Mouse (Mus musculus) telencephalon, adult 2 months (tissue): ENCODE results near the gene Cnksr3.

Experiments
- DNase-seq: peaks from one replicate; pipeline ENCODE4 v3.0.0-alpha.2; 2011; ENCODE audit warnings: low read depth, low spot score

Gene Cnksr3

GRCm38 (mm10) chr10:7196668-7197400 lies 15.2 kb downstream of the Cnksr3 start:
- DNase-seq: no peak

- no peak for DNase-seq
Observed at GRCm38 (mm10) chr10:7195927-7196326, 16.1 kb downstream of the Cnksr3 start.

DNA sequence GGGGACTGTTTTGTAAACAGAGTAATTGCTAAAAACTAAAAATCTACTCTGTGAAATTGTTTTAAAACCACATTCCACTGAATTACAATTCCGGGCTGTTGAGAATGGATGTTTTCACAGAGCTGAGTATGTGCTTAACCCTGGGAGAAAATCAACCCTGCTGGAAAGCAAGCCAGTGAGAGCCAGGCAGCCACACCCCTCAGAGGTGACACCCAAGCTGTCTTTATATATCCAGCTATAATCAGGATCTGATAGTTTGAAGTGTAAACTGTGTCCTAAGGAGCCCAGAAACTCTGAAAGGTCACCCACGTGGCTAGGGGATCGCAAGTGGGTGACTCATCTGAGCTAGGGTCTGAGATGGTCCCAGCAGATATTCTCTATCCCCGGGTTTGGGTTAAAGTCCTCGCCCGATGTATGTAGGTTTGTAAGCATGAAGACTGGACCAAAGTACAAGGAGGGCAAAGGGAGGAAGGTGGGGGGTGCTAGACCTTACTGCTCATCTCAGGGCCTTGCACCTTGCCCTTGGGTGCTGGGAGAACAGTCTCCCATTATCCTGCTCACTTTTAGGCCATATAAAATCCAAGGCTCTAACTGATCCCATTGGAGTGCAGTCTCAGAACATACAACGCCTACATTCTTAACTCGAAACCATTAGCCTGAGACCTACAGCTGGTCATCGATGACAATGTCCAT lies 20.2 kb downstream of the Cnksr3 start:
- DNase-seq: no peak

- no peak for DNase-seq
Observed at GRCm38 (mm10) chr10:7189194-7189593, 22.8 kb downstream of the Cnksr3 start.

GRCm38 (mm10) chr10:7187881-7188280 lies 24.2 kb downstream of the Cnksr3 start:
- no peak for DNase-seq

DNA sequence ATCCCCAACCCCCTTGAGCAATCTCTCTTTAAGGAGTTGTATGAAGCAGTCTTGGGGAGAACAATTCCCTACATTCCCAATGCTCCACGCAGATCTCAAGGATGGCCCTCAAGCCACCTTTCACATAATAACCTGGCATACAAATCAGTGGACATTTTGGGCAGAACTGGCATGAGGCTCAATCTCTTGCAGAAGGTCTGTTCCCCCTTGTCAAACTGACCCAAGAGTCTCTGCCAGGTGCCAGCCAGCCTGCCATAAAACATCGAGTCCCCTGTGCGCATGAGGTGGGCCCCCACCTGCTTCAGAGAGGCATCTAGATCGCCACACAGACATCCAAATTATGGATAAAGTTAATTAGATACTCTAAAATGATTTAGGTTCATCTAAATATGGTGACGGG lies 25.0 kb downstream of the Cnksr3 start:
- DNase-seq: no peak

DNA sequence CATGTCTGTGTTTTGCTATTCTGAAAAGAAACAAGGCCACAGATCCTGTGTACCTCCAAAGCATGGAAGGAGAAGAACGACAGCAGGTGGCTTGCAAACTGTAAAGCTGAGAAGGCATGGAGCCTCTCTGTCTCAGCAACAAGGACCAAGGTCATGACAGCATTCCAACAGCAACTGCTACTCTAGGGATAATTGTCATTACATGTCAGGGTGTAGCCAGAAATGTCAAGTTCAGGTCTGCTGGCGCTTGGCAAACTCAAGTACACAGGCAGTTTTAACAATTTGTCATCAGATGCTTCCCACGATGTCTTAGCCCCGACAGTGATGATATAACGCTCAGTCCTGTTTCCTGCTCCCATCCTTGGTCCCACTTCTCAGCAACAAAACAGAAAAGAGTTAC lies 26.0 kb downstream of the Cnksr3 start:
- no peak for DNase-seq

DNA sequence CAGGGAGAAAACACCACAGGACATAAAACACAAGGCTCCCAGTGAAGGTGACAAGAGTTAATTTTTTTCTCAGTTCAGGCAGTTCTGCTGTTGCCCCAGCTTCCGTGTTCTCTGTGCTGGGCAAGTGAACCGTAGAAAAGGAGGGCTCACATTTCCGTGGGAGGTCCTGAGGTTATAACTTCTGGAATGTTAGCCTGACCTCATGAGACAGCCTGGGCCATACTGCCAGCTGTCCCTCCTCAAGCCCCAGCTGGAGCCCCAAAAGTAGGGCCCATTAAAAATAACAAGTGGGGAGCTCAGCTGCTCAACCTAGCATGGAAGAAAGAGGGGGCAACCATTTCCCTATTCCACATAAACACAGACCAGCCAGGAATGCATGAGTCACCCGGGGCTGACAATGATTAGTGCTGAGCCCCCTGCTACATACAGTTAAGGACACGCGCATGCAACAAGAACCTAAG lies 28.8 kb downstream of the Cnksr3 start:
- DNase-seq: no peak

GRCm38 (mm10) chr10:7182555-7183170 lies 29.4 kb downstream of the Cnksr3 start:
- DNase-seq: no peak

GRCm38 (mm10) chr10:7180296-7180695 lies 31.7 kb downstream of the Cnksr3 start:
- no peak for DNase-seq

- DNase-seq: no peak
Observed at GRCm38 (mm10) chr10:7178571-7178970, 33.5 kb downstream of the Cnksr3 start.

- DNase-seq: no peak
Observed at GRCm38 (mm10) chr10:7176205-7176910, 35.7 kb downstream of the Cnksr3 start.

DNA sequence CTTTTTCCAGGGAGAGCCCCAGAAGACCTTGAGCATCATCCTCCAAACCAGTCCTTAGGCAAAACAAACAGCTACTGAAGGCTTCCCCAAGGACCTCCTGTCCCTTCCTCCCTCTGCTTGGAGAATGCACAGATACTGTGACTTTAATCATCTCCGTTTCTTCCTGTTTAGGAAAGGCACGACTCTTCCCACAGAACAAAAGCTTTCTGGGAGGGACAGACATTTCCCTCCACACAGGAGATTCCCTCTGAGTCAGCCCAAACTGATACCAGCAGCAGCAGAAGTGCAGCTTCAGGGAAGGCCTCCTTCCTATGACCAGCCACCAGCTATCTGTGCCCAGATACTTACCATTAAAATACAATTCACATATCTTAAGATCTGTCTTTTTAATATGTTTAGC lies 37.6 kb downstream of the Cnksr3 start:
- no peak for DNase-seq

DNA sequence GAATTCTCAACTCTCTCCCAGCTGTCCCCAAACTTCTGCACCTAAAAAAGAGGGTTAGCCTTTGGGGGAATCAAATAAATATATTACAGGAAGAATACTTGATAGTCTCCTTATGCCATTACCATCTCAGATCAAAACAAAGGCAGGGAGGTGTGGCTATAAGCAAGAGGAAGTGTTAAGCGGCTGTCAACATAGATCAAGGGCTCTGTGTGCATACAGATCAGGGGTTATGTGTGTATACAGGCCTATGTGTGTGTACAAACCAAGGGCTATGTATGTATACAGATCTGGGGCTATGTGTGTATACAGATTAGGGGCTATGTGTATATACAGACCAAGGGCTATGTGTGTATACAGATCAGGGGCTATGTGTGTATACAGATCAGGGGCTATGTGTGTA lies 38.9 kb downstream of the Cnksr3 start:
- DNase-seq: no peak

DNA sequence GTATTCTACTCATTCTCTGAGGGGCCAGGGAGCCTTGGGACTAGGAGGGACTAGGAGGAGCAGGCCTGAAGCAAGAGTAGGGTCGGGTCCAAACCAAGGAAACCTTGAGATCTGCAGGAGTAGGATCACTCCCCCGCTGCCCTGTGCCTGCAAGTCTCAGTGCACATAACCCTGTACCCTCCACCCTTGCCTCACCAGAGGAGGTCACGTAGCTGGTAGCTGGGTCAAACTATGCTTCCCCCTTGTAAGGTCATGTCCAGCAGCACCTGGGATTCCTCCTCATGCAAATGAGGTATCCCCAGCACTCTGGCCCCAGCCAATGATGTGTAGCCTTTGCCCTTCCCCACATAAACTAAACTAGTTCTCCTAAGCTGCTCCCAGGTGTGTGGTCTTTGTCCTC lies 41.6 kb downstream of the Cnksr3 start:
- no peak for DNase-seq

DNA sequence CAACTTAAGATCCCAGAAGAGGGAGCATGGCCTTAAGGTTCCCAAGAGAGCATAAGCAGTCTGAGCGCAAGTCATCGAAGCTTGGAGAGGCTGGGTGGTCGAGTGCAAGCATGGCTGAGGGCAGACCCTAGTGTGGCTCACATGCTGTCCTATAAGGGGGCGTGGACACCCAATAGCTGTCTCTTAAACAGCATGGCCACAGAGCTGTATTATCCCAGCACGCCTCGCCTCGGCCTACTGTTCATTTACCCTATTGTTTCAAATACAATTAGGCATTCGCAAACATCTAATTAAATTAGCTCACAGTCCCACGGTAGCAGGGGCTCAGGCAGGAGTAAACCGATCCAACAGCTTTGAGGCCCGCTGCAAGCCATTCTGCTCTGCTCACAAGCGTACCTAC lies 49.0 kb downstream of the Cnksr3 start:
- no peak for DNase-seq

DNA sequence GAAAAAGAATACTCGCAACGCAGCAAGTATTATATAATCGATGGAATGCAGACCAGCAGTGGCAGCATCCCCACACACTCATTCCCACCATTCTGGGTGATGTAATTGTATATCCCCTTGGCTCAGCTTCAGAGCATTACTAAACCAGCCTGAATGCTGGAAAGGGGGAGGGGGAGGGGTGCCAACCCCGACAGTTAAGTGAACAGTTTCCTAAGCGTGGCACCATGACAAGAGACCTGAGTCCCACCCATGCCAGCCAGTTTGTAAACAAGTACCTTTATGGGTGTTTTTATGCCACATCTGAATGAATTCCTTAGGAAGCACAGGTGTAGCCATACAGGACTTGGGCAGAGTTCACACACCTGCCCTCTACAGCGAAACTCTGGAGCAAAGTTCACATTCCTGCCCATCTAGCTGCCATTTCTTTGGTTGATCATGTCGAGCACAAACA lies 53.0 kb downstream of the Cnksr3 start:
- DNase-seq: no peak

- DNase-seq: no peak
Observed at GRCm38 (mm10) chr10:7158285-7159060, 53.6 kb downstream of the Cnksr3 start.

DNA sequence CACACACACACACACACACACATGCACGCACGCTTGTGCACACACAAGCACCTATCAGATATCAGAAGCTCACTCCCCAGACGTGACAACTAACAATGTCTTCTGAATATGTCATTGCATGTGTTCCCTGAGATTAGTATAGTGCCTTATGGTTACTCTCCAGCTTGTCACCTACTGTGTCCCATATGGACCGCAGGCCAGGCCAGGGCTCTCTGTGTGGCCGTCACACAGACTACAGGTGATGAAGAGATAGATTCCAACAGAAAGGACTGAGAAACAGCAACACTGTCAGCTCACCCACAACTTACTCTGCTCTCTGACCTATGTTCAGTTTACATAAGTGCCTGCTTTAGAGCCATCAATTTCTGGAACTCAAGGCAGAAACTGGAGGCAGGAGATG lies 57.2 kb downstream of the Cnksr3 start:
- DNase-seq: no peak

GRCm38 (mm10) chr10:7152926-7153325 lies 59.1 kb downstream of the Cnksr3 start:
- DNase-seq: no peak
